Mouse (Mus musculus) intestine, embryonic 14.5 days (tissue): ENCODE results near the gene Pink1. TPM values are rescaled to one million over a fixed set of nuclear protein-coding genes. Genes with fewer than 3 reads are reported as not detected.
"Not testable (repeated sequence)": the region's sequence is repeated elsewhere in the genome, so short reads cannot be mapped to it uniquely, and the experiment has no call there.

Experiments used
- ATAC-seq: fragments of 200-750 bp; cut with Nextera tagmentation; replicated peaks from 2 replicates; pipeline ENCODE4 v1.8.0; 2017; ENCODE audit warnings: low read depth, moderate number of reproducible peaks, moderate TSS enrichment, moderate library complexity; ENCODE audit not compliant: low FRiP score, low TSS enrichment
- DNase-seq: peaks from one replicate; pipeline ENCODE4 v3.0.0-alpha.2; 2018; ENCODE audit warnings: low spot score
- H3K27ac ChIP-seq: fragments of 300-500 bp; sonication (generic); 2 replicates; pipeline ENCODE4 v1.5.1; 2014; ENCODE audit warnings: low read depth, mild to moderate bottlenecking, control low read depth
- H3K27me3 ChIP-seq: fragments of 300-500 bp; sonication (generic); replicated peaks from 2 replicates; pipeline ENCODE4 v1.6.1; 2014; ENCODE audit warnings: low read length, control low read depth; ENCODE audit not compliant: control insufficient read depth, insufficient read depth
- H3K36me3 ChIP-seq: fragments of 300-500 bp; sonication (generic); 2 replicates; pipeline ENCODE4 v1.6.1; 2014; ENCODE audit warnings: low read length, control low read depth; ENCODE audit not compliant: control insufficient read depth, insufficient read depth
- H3K4me1 ChIP-seq: fragments of 300-500 bp; sonication (generic); replicated peaks from 2 replicates; pipeline ENCODE4 v1.6.1; 2014; ENCODE audit warnings: low read length, control low read depth, mixed read lengths; ENCODE audit not compliant: control insufficient read depth, insufficient read depth
- H3K4me2 ChIP-seq: fragments of 300-500 bp; sonication (generic); 2 replicates; pipeline ENCODE4 v1.6.1; 2014; ENCODE audit warnings: low read length
- H3K4me3 ChIP-seq: fragments of 300-500 bp; sonication (generic); 2 replicates; pipeline ENCODE4 v1.5.1; 2014; ENCODE audit warnings: low read depth, low read length, control low read depth, mixed read lengths
- H3K9ac ChIP-seq: fragments of 300-500 bp; sonication (generic); 2 replicates; pipeline ENCODE4 v1.6.1; 2014; ENCODE audit warnings: mild to moderate bottlenecking, low read length
- H3K9me3 ChIP-seq: fragments of 300-500 bp; sonication (generic); 2 replicates; pipeline ENCODE4 v1.6.1; 2016; ENCODE audit warnings: low read length, control low read depth; ENCODE audit not compliant: control insufficient read depth
- WGBS: fragments of 180-500 bp; shearing (Covaris S2); extraction: QIAGEN DNeasy Blood & Tissue Kit; methylation state at CpG from one replicate; pipeline ENCODE4 v1.1.7; 2014; 5-methylcytosine and 5-hydroxymethylcytosine counted together
- polyA plus RNA-seq: library from polyadenylated mRNA; unstranded; fragments of >200 nt; fragmentation: Nextera tagmentation; extraction: Ambion mirVana; gene quantifications from 2 replicates; pipeline ENCODE4 v1.2.1, GENCODE M21; 2014

Pink1 gene
- polyA plus RNA-seq, 1 experiment from 2014 or later, result 20.5 TPM

- ATAC-seq (no peak), DNase-seq (no peak)
- 80% methylated on average over 6 of the region's 6 CpGs for WGBS
- Histone ChIP-seq H3K4me3 (no peak overlapping the region), H3K9ac (no peak overlapping the region), H3K4me1 (no peaks in the 10 kb centered on the region), H3K36me3 (no peaks in the 10 kb centered on the region), H3K27ac (no peak overlapping the region), H3K27me3 (no peaks in the 10 kb centered on the region), H3K9me3 (no peaks in the 10 kb centered on the region), H3K4me2 (no peak overlapping the region)
These were observed 9.5 kb upstream of the Pink1 start for GRCm38 (mm10) chr4:138335648-138336047.

- Histone ChIP-seq H3K9me3 (no peaks in the 10 kb centered on the region), H3K4me1 (no peaks in the 10 kb centered on the region), H3K27me3 (no peaks in the 10 kb centered on the region), H3K9ac (no peak overlapping the region), H3K4me3 (no peak overlapping the region), H3K27ac (no peak overlapping the region), H3K36me3 (no peaks in the 10 kb centered on the region), H3K4me2 (no peak overlapping the region)
- 79% methylated on average over 12 of the region's 12 CpGs for WGBS
- DNase-seq (no peak), ATAC-seq (no peak)
These were observed 8.9 kb upstream of the Pink1 start for GRCm38 (mm10) chr4:138335036-138335435.

- H3K36me3 ChIP-seq, result no peaks in the 10 kb centered on the region
- WGBS, result 80% methylated on average over 4 of the region's 4 CpGs
- H3K27me3 ChIP-seq, result no peaks in the 10 kb centered on the region
- no peak overlapping the region for H3K4me3 ChIP-seq
- no peak overlapping the region for H3K9ac ChIP-seq
- no peak overlapping the region for H3K27ac ChIP-seq
- H3K4me1 ChIP-seq, result no peaks in the 10 kb centered on the region
- no peaks in the 10 kb centered on the region for H3K9me3 ChIP-seq
- DNase-seq, result no peak
- no peak overlapping the region for H3K4me2 ChIP-seq
- ATAC-seq, result peak; percentile 61; the same call in 1 of the 2 replicates
These were observed 7.0 kb upstream of the Pink1 start for GRCm38 (mm10) chr4:138333135-138333534.

GRCm38 (mm10) chr4:138331647-138332046, 5.5 kb upstream of the Pink1 start:
- H3K27me3 ChIP-seq, result no peaks in the 10 kb centered on the region
- peaks cover under 1% of the 10 kb centered on the region; the same call in 1 of the 2 replicates for H3K4me1 ChIP-seq
- H3K36me3 ChIP-seq, result no peaks in the 10 kb centered on the region
- no peak overlapping the region for H3K27ac ChIP-seq
- H3K9ac ChIP-seq, result no peak overlapping the region
- no peaks in the 10 kb centered on the region for H3K9me3 ChIP-seq
- no peak for ATAC-seq
- H3K4me3 ChIP-seq, result no peak overlapping the region
- WGBS, result 81% methylated on average over 9 of the region's 9 CpGs
- no peak overlapping the region for H3K4me2 ChIP-seq
- DNase-seq, result no peak

GRCm38 (mm10) chr4:138330264-138330671, 4.2 kb upstream of the Pink1 start:
- H3K4me3 ChIP-seq, result no peak overlapping the region
- no peak for DNase-seq
- H3K36me3 ChIP-seq, result no peaks in the 10 kb centered on the region
- no peak for ATAC-seq
- no peaks in the 10 kb centered on the region for H3K27me3 ChIP-seq
- H3K9ac ChIP-seq, result no peak overlapping the region
- WGBS, result 21% methylated on average over 15 of the region's 15 CpGs
- no peak overlapping the region for H3K27ac ChIP-seq
- peaks cover 5% of the 10 kb centered on the region; the same call in 1 of the 2 replicates for H3K4me1 ChIP-seq
- H3K4me2 ChIP-seq, result no peak overlapping the region
- H3K9me3 ChIP-seq, result no peaks in the 10 kb centered on the region

GRCm38 (mm10) chr4:138327891-138328470, 1.9 kb upstream of the Pink1 start:
- Histone ChIP-seq H3K4me2 (peak overlapping the region; percentile 36), H3K27ac (peak overlapping the region; percentile 27; the same call in 1 of the 2 replicates), H3K4me3 (peak overlapping the region; percentile 23; the same call in 1 of the 2 replicates), H3K27me3 (no peaks in the 10 kb centered on the region), H3K9ac (no peak overlapping the region), H3K9me3 (no peaks in the 10 kb centered on the region), H3K4me1 (peaks cover 9% of the 10 kb centered on the region), H3K36me3 (no peaks in the 10 kb centered on the region)
- no peak for DNase-seq
- WGBS, result 61% methylated on average over 7 of the region's 7 CpGs
- ATAC-seq, result no peak

- not testable (repeated sequence) for H3K36me3 ChIP-seq, DNase-seq, H3K27me3 ChIP-seq, H3K9me3 ChIP-seq, H3K4me3 ChIP-seq, H3K4me1 ChIP-seq, ATAC-seq, H3K27ac ChIP-seq, H3K4me2 ChIP-seq, H3K9ac ChIP-seq
- WGBS, result 60% methylated on average over 7 of the region's 12 CpGs
These were observed 1.0 kb upstream of the Pink1 start for GRCm38 (mm10) chr4:138327155-138327554.

GRCm38 (mm10) chr4:138325466-138326076, 536 bp downstream of the Pink1 start:
- Histone ChIP-seq H3K27ac (peak overlapping the region; percentile 94), H3K9ac (peak overlapping the region; percentile 89), H3K9me3 (no peaks in the 10 kb centered on the region), H3K4me1 (peaks cover 9% of the 10 kb centered on the region), H3K4me2 (peak overlapping the region; percentile 45), H3K27me3 (no peaks in the 10 kb centered on the region), H3K4me3 (peak overlapping the region; percentile 81), H3K36me3 (peaks cover under 1% of the 10 kb centered on the region; the same call in 1 of the 2 replicates)
- DNase-seq, result peak; percentile 97
- peak; percentile 85 for ATAC-seq
- WGBS, result under 1% methylated on average over 38 of the region's 45 CpGs

GRCm38 (mm10) chr4:138324451-138324850, 1.7 kb downstream of the Pink1 start:
- ATAC-seq (no peak), DNase-seq (no peak)
- H3K36me3 ChIP-seq, result peaks cover 6% of the 10 kb centered on the region; the same call in 1 of the 2 replicates
- H3K9ac ChIP-seq, result no peak overlapping the region
- no peak overlapping the region for H3K4me3 ChIP-seq
- H3K9me3 ChIP-seq, result no peaks in the 10 kb centered on the region
- 93% methylated on average over 3 of the region's 3 CpGs for WGBS
- no peak overlapping the region for H3K4me2 ChIP-seq
- H3K27ac ChIP-seq, result no peak overlapping the region
- H3K4me1 ChIP-seq, result peaks cover 9% of the 10 kb centered on the region
- H3K27me3 ChIP-seq, result no peaks in the 10 kb centered on the region
